Mouse (Mus musculus) myocyte (in vitro differentiated cells): Measurements from ENCODE around the gene Drc1.

ENCODE experiments used
- E2F4 ChIP-seq: IDR thresholded peaks from one replicate; pipeline ENCODE4 v1.6.1; 2011; ENCODE audit warnings: mild to moderate bottlenecking, control low read depth, moderate library complexity; ENCODE audit not compliant: insufficient read depth
- MAX ChIP-seq: IDR thresholded peaks from one replicate; pipeline ENCODE4 v1.6.1; 2011; ENCODE audit warnings: low read depth, mild to moderate bottlenecking, control low read depth
- MYOG ChIP-seq, 3 experiments: IDR thresholded peaks; one replicate each; pipeline ENCODE4 v1.6.1; 2011; ENCODE audit warnings: control low read depth in 2 of 3, low read depth in 2 of 3, mild to moderate bottlenecking in 2 of 3; ENCODE audit not compliant: insufficient read length in 2 of 3, control insufficient read depth in 1 of 3, insufficient read depth in 1 of 3
- POLR2A ChIP-seq: IDR thresholded peaks from one replicate; pipeline ENCODE4 v1.6.1; 2011; ENCODE audit warnings: low read depth, mild to moderate bottlenecking, control low read depth, moderate library complexity; ENCODE audit not compliant: insufficient read length

DNA sequence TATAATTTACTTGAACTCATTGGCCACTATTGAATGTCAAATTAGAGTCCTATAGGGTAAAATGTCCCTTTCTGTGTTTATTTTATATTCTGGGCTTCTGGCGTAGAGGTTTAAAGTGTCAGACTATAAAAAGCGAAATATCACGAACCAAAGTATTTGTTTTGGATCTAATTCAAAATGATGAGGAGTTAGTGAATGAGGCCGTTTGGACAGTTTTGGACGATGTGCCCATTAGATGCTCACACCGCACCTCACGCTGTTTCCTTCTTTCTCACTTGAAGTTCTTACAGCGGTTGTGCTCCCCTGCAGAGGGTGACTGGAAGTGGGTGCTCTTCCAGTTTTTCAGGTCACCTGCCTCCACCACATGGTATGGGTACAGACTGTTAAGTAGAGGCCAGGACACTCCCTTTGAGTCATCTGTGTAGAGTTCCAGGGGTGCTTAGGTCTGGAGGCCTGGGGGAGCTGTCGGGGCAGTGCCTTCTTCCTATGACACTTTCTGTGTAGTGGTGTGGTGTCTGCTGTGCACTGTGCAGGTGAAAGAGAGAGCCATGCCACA is 35.2 kb upstream of the Drc1 start:
- no peak for TF ChIP-seq POLR2A
- TF ChIP-seq E2F4 = no peak
- no peak for TF ChIP-seq MYOG (IDR thresholded peaks at IDR 0.05; ENCODE audit: control insufficient read depth in 1 of 3, insufficient read depth in 1 of 3, insufficient read length in 2 of 3, low read depth in 2 of 3)
- no peak for TF ChIP-seq MAX
